Mouse (Mus musculus) testis, adult 2 months (tissue): ENCODE measurements around the gene Olfr458. TPM values are rescaled to one million over a fixed set of nuclear protein-coding genes. Genes with fewer than 3 reads are reported as not detected.

Experiments
- H3K27ac ChIP-seq: fragments of 200-500 bp; 2 replicates; pipeline ENCODE4 v1.5.1; 2012; ENCODE audit warnings: low read depth, low read length; ENCODE audit not compliant: control insufficient read depth, insufficient read depth
- H3K27me3 ChIP-seq: fragments of 200-500 bp; 2 replicates; pipeline ENCODE4 v1.6.1; 2012; ENCODE audit warnings: mild to moderate bottlenecking, low read length, moderate library complexity; ENCODE audit not compliant: control insufficient read depth, insufficient read depth
- H3K36me3 ChIP-seq: fragments of 200-500 bp; 2 replicates; pipeline ENCODE4 v1.6.1; 2012; ENCODE audit warnings: mild to moderate bottlenecking, low read length; ENCODE audit not compliant: control insufficient read depth, insufficient read depth
- H3K4me1 ChIP-seq: fragments of 200-500 bp; 2 replicates; pipeline ENCODE4 v1.6.1; 2012; ENCODE audit warnings: low read length; ENCODE audit not compliant: control insufficient read depth, insufficient read depth
- H3K4me3 ChIP-seq: fragments of 200-500 bp; 2 replicates; pipeline ENCODE4 v1.5.1; 2012; ENCODE audit warnings: low read depth, mild to moderate bottlenecking, low read length, moderate library complexity, mixed read lengths; ENCODE audit not compliant: control insufficient read depth
- CTCF ChIP-seq: fragments of 200-500 bp; IDR thresholded peaks from 2 replicates; pipeline ENCODE4 v1.5.1; 2012; ENCODE audit warnings: low read depth, mild to moderate bottlenecking, inconsistent platforms, low read length, moderate library complexity; ENCODE audit not compliant: control insufficient read depth, insufficient read depth, insufficient replicate concordance
- POLR2A ChIP-seq: fragments of 200-500 bp; IDR thresholded peaks from 2 replicates; pipeline ENCODE4 v1.6.1; 2012; ENCODE audit warnings: low read depth, mild to moderate bottlenecking, inconsistent platforms, low read length, moderate library complexity; ENCODE audit not compliant: control insufficient read depth
- polyA plus RNA-seq: library from polyadenylated mRNA; depleted of rRNA; stranded (reverse); fragments of >200 nt; gene quantifications from 2 replicates; pipeline ENCODE4 v1.2.3, GENCODE M21; 2012

Gene Olfr458
- polyA plus RNA-seq, 1 experiment, result not detected

DNA sequence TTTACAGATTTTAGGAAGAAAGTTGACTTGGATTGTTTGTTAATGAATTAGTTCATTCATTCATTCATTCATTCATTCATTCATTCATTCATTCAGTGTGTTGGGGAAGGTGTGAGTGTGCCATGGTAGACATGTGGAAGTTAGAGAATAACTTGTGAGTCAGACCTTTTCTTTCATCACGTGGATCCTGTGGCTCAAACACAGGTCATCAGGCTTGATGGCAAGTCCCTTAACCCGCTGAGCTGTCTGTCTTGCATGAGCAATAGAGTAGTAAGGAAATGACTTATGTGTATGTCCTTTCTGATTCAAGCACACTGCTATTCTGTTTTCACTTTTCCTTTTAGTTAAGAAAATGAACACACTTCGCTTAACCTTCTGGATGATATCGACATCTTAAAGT is 5.5 kb upstream of the Olfr458 start:
- no peaks in the 10 kb centered on the region for H3K27me3 ChIP-seq
- TF ChIP-seq CTCF (no peak), POLR2A (no peak)
- no peaks in the 10 kb centered on the region for H3K4me1 ChIP-seq
- H3K4me3 ChIP-seq, result no peak overlapping the region
- H3K36me3 ChIP-seq, result no peaks in the 10 kb centered on the region
- H3K27ac ChIP-seq, result no peak overlapping the region

DNA sequence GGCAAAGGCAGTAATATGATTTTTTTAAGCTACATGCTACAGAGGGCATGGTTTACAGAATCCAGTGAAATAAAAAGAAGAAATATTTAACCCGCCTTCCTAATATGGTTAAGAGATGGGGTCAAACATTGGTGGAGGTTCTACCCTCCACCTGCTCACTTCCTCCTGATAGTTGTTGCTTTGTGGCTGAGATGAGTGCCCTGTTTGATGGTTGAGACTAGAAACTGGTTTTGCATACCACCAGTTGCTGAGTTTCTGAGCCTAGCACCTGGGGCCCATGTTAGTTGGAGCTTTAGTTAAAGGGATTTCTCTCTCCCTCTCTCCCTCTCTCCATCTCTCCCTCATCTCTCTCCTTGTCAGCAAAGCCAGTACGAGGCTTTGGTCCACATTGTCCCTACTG is 17.6 kb downstream of the Olfr458 start:
- no peaks in the 10 kb centered on the region for H3K36me3 ChIP-seq
- H3K4me1 ChIP-seq, result peaks cover 2% of the 10 kb centered on the region; the same call in 1 of the 2 replicates
- no peaks in the 10 kb centered on the region for H3K27me3 ChIP-seq
- H3K4me3 ChIP-seq, result no peak overlapping the region
- H3K27ac ChIP-seq, result no peak overlapping the region
- TF ChIP-seq CTCF (no peak), POLR2A (no peak)

DNA sequence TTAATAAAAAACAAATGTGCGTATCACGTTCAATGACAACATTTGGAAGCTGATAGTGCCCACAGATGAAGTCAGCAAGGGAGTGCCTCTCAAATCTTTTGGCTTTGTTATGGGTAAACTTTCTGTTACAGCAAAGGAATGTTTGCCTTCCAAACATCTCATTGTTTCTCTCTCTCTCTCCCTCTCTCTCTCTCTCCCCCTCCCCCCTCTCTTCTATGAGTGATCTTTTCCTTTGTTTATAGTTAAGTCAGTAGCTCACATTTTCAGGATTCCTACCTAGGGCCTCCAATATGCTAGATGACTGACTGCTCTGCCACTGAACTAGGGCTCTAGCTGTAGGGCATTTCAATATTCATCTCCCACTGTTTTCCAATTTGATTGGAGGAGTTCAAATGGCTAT is 20.5 kb downstream of the Olfr458 start:
- Histone ChIP-seq H3K27ac (no peak overlapping the region), H3K4me1 (peaks cover 2% of the 10 kb centered on the region; the same call in 1 of the 2 replicates), H3K36me3 (no peaks in the 10 kb centered on the region), H3K27me3 (no peaks in the 10 kb centered on the region), H3K4me3 (no peak overlapping the region)
- TF ChIP-seq POLR2A, result no peak
- TF ChIP-seq CTCF, result no peak

DNA sequence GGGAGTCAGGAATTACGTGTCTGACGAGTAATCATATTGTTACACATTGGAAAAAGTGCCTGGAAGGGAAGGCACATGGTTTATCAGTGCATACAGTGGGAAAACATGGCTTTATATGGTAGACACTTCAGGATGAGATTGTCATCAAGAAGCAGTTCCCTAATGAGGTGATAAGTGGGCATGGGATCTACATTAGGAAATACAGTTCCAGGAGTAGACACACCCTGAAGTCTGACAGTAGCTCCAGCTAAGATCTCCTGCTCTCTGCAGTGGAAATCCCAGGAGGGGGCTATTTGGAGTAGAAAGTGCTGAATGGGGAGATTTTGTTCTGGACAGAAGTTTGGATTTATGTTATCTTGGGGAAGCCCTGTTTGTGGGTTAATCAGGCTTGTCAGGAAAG is 23.6 kb downstream of the Olfr458 start:
- Histone ChIP-seq H3K36me3 (no peaks in the 10 kb centered on the region), H3K4me3 (no peak overlapping the region), H3K27ac (no peak overlapping the region), H3K27me3 (no peaks in the 10 kb centered on the region), H3K4me1 (peaks cover 2% of the 10 kb centered on the region; the same call in 1 of the 2 replicates)
- TF ChIP-seq CTCF (no peak), POLR2A (no peak)

DNA sequence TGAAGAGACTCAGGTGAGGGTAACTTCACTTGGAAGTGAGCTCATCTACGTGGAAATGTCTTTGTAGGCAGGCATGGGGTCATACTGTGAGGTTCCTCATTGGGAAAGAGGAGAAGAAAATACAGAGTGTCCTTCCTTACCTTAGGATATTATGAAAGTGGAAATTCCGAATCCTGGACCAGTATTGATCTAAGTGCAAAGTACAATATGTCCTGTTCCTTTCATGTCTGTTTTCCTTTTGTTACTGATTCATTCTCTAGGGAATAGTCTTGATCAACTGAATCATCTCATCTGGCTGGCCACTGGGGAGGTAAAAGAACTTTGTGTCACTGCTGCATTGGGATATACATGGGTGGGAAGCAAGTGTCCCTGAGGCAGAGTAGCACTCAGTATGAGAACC is 29.5 kb downstream of the Olfr458 start:
- no peak overlapping the region for H3K27ac ChIP-seq
- H3K4me1 ChIP-seq, result no peaks in the 10 kb centered on the region
- no peak for TF ChIP-seq POLR2A
- no peak for TF ChIP-seq CTCF
- no peak overlapping the region for H3K4me3 ChIP-seq
- no peaks in the 10 kb centered on the region for H3K36me3 ChIP-seq
- H3K27me3 ChIP-seq, result no peaks in the 10 kb centered on the region

DNA sequence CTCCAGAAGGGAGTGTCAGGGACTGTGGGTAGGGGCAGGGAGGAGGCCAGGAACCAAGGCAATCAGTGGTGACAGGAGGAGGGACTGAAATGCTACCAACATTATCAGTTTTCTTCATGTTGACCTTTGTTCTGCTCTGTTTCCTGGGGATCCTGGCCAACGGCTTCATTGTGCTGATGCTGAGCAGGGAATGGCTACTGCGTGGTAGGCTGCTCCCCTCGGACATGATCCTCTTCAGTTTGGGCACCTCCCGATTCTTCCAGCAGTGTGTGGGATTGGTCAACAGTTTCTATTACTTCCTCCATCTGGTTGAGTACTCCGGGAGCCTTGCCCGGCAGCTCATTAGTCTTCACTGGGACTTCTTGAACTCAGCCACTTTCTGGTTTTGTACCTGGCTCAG is 30.6 kb downstream of the Olfr458 start, which contains the start of gene Tas2r126:
Tas2r126 (plus strand) TSS at position 90 of the 400 bp plus-strand sequence.
- no peaks in the 10 kb centered on the region for H3K4me1 ChIP-seq
- no peak for TF ChIP-seq CTCF
- no peak for TF ChIP-seq POLR2A
- no peaks in the 10 kb centered on the region for H3K27me3 ChIP-seq
- H3K4me3 ChIP-seq, result no peak within 1 kb of the TSS
- H3K27ac ChIP-seq, result no peak within 1 kb of the TSS
- H3K36me3 ChIP-seq, result no peaks in the 10 kb centered on the region

DNA sequence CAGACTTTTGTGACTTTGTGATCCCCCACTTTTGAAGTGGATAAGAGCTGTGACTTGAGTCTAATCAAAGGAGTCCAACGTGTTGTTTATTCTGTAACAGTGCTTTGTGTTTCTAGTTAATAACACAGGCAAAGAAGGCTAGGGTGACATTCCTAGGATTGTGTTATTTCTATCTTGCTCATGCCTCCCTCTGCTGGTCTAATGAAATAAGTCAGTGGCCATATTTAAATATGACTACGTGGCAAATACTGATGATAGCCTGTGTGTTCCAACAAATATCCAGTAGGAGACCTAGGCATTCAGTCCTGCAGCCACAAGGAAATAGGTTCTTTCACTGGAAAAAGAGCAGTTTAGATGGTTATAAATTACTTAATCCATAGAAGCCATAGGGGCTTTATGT is 31.4 kb downstream of the Olfr458 start:
- Histone ChIP-seq H3K36me3 (no peaks in the 10 kb centered on the region), H3K4me1 (no peaks in the 10 kb centered on the region), H3K4me3 (no peak overlapping the region), H3K27ac (no peak overlapping the region), H3K27me3 (no peaks in the 10 kb centered on the region)
- TF ChIP-seq CTCF (no peak), POLR2A (no peak)

DNA sequence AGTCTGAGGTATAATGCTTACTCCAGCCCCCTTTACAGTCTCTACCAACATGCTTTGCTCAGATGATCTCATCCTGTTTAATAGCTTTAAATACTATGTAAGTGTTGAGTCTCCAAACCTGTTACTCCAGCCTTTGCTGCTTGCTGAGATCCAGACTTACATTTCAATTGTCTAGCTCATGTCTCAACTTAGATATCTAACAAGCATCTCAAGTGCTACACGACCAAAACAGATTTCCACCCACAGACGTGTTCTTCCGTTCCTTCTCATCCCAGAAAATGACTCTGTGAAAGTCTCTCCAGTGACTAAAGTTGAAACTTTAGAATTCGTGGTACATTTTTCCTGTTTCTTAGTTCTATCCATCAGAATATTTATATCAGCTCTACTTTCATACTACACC is 38.7 kb downstream of the Olfr458 start:
- H3K4me3 ChIP-seq, result no peak overlapping the region

More for the DNA sequence above, 38.7 kb downstream of the Olfr458 start:
- no peaks in the 10 kb centered on the region for H3K27me3 ChIP-seq
- no peak overlapping the region for H3K27ac ChIP-seq
- TF ChIP-seq CTCF, result no peak
- TF ChIP-seq POLR2A, result no peak
- no peaks in the 10 kb centered on the region for H3K4me1 ChIP-seq
- H3K36me3 ChIP-seq, result no peaks in the 10 kb centered on the region
